Mouse (Mus musculus): ENCODE data around the gene Cntnap5b. TPM values are rescaled to one million over a fixed set of nuclear protein-coding genes. Genes with fewer than 3 reads are reported as not detected.

The Cntnap5b gene
- polyA plus RNA-seq, 1 experiment: not detected

GRCm38 (mm10) chr1:100416658-100417224, 644.2 kb downstream of the Cntnap5b start:
- no peaks in the 10 kb centered on the region for H3K27me3 ChIP-seq (replicated peaks)
- H3K9me3 ChIP-seq: no peaks in the 10 kb centered on the region
- no peak overlapping the region for H3K4me3 ChIP-seq (replicated peaks)
- H3K36me3 ChIP-seq (replicated peaks; ENCODE audit: low read length): no peaks in the 10 kb centered on the region
- no peak for TF ChIP-seq FLI1 (IDR thresholded peaks at IDR 0.05; ENCODE audit: low read length)
- TF ChIP-seq GATA1 (IDR thresholded peaks at IDR 0.05; ENCODE audit: borderline replicate concordance, low read length): no peak
- no peaks in the 10 kb centered on the region for H3K4me1 ChIP-seq

- Histone ChIP-seq H3K27me3 (replicated peaks) (no peaks in the 10 kb centered on the region), H3K36me3 (replicated peaks; ENCODE audit: low read length) (no peaks in the 10 kb centered on the region), H3K4me1 (no peaks in the 10 kb centered on the region), H3K4me3 (replicated peaks) (no peak overlapping the region), H3K9me3 (no peaks in the 10 kb centered on the region)
- TF ChIP-seq FLI1 (IDR thresholded peaks at IDR 0.05; ENCODE audit: low read length): no peak
- TF ChIP-seq GATA1 (IDR thresholded peaks at IDR 0.05; ENCODE audit: borderline replicate concordance, low read length): no peak
Observed at GRCm38 (mm10) chr1:100430038-100430774, 657.6 kb downstream of the Cntnap5b start.

- H3K4me3 ChIP-seq (replicated peaks): no peak overlapping the region
- no peaks in the 10 kb centered on the region for H3K36me3 ChIP-seq (replicated peaks; ENCODE audit: low read length)
- TF ChIP-seq GATA1 (IDR thresholded peaks at IDR 0.05; ENCODE audit: borderline replicate concordance, low read length) (no peak), FLI1 (IDR thresholded peaks at IDR 0.05; ENCODE audit: low read length) (no peak)
- H3K4me1 ChIP-seq: no peaks in the 10 kb centered on the region
- no peaks in the 10 kb centered on the region for H3K27me3 ChIP-seq (replicated peaks)
- H3K9me3 ChIP-seq: peaks cover 5% of the 10 kb centered on the region; the same call in 1 of the 2 replicates
Observed at GRCm38 (mm10) chr1:100463877-100464276, 691.3 kb downstream of the Cntnap5b start.

- Histone ChIP-seq H3K27me3 (replicated peaks) (no peaks in the 10 kb centered on the region), H3K4me1 (no peaks in the 10 kb centered on the region), H3K4me3 (replicated peaks) (no peak overlapping the region), H3K9me3 (peaks cover 5% of the 10 kb centered on the region; the same call in 1 of the 2 replicates), H3K36me3 (replicated peaks; ENCODE audit: low read length) (no peaks in the 10 kb centered on the region)
- TF ChIP-seq FLI1 (IDR thresholded peaks at IDR 0.05; ENCODE audit: low read length) (no peak), GATA1 (IDR thresholded peaks at IDR 0.05; ENCODE audit: borderline replicate concordance, low read length) (no peak)
Observed at GRCm38 (mm10) chr1:100465226-100465625, 692.7 kb downstream of the Cntnap5b start.

GRCm38 (mm10) chr1:100467595-100467994, 695.0 kb downstream of the Cntnap5b start:
- no peaks in the 10 kb centered on the region for H3K4me1 ChIP-seq

GRCm38 (mm10) chr1:100509866-100510265, 737.3 kb downstream of the Cntnap5b start:
- Histone ChIP-seq H3K9me3 (no peaks in the 10 kb centered on the region), H3K4me1 (no peaks in the 10 kb centered on the region), H3K4me3 (replicated peaks) (no peak overlapping the region), H3K27me3 (replicated peaks) (no peaks in the 10 kb centered on the region), H3K36me3 (replicated peaks; ENCODE audit: low read length) (no peaks in the 10 kb centered on the region)
- TF ChIP-seq GATA1 (IDR thresholded peaks at IDR 0.05; ENCODE audit: borderline replicate concordance, low read length) (no peak), FLI1 (IDR thresholded peaks at IDR 0.05; ENCODE audit: low read length) (no peak)

More at GRCm38 (mm10) chr1:100467595-100467994, 695.0 kb downstream of the Cntnap5b start:
- no peaks in the 10 kb centered on the region for H3K27me3 ChIP-seq (replicated peaks)
- peaks cover 5% of the 10 kb centered on the region; the same call in 1 of the 2 replicates for H3K9me3 ChIP-seq
- TF ChIP-seq FLI1 (IDR thresholded peaks at IDR 0.05; ENCODE audit: low read length) (no peak), GATA1 (IDR thresholded peaks at IDR 0.05; ENCODE audit: borderline replicate concordance, low read length) (no peak)
- H3K4me3 ChIP-seq (replicated peaks): no peak overlapping the region
- no peaks in the 10 kb centered on the region for H3K36me3 ChIP-seq (replicated peaks; ENCODE audit: low read length)
